Mouse (Mus musculus) spleen, postnatal 4 days (tissue): ENCODE results near the gene Erbin.

Source experiments
- DNase-seq, 2 experiments: peaks; one replicate each; pipeline ENCODE4 v3.0.0; 2022; ENCODE audit warnings: low spot score in 2 of 2

The Erbin gene

GRCm38 (mm10) chr13:103807464-103807863 lies 112.8 kb downstream of the Erbin start:
- no peak for DNase-seq

- no peak for DNase-seq
Measured at GRCm38 (mm10) chr13:103806210-103806851, 114.0 kb downstream of the Erbin start.

GRCm38 (mm10) chr13:103803721-103804120 lies 116.6 kb downstream of the Erbin start:
- no peak for DNase-seq

GRCm38 (mm10) chr13:103801021-103801420 lies 119.3 kb downstream of the Erbin start:
- no peak for DNase-seq

- DNase-seq: no peak
Measured at GRCm38 (mm10) chr13:103794688-103795543, 125.4 kb downstream of the Erbin start.

- no peak for DNase-seq
Measured at GRCm38 (mm10) chr13:103779922-103780585, 140.3 kb downstream of the Erbin start.

GRCm38 (mm10) chr13:103777126-103777525 lies 143.2 kb downstream of the Erbin start:
- no peak for DNase-seq

- peak; percentile 88 to 95 for DNase-seq
Measured at GRCm38 (mm10) chr13:103774119-103774757, 146.1 kb downstream of the Erbin start, which contains the start of gene Srek1. Gene Srek1 (minus strand): TSS chr13:103774608.

- DNase-seq: no peak
Measured at GRCm38 (mm10) chr13:103773407-103774118, 146.8 kb downstream of the Erbin start.

- DNase-seq: no peak
Measured at GRCm38 (mm10) chr13:103772917-103773316, 147.4 kb downstream of the Erbin start.

- no peak for DNase-seq
Measured at GRCm38 (mm10) chr13:103770821-103771220, 149.5 kb downstream of the Erbin start.
